Mouse (Mus musculus) C2C12 (cell line): ENCODE measurements around the gene Gm20388.

Source experiments
- CTCF ChIP-seq: IDR thresholded peaks from one replicate; pipeline ENCODE4 v1.5.1; 2011; ENCODE audit not compliant: control insufficient read depth, insufficient read depth, insufficient read length
- MAX ChIP-seq: IDR thresholded peaks from one replicate; pipeline ENCODE4 v1.6.1; 2011; ENCODE audit warnings: mild to moderate bottlenecking, control low read depth
- MYOG ChIP-seq: IDR thresholded peaks from one replicate; pipeline ENCODE4 v1.6.1; 2011; ENCODE audit not compliant: control insufficient read depth, insufficient read length; ENCODE audit errors: extremely low read depth
- USF1 ChIP-seq: IDR thresholded peaks from one replicate; pipeline ENCODE4 v1.6.1; 2011; ENCODE audit warnings: low read depth, mild to moderate bottlenecking, control low read depth, moderate library complexity

DNA sequence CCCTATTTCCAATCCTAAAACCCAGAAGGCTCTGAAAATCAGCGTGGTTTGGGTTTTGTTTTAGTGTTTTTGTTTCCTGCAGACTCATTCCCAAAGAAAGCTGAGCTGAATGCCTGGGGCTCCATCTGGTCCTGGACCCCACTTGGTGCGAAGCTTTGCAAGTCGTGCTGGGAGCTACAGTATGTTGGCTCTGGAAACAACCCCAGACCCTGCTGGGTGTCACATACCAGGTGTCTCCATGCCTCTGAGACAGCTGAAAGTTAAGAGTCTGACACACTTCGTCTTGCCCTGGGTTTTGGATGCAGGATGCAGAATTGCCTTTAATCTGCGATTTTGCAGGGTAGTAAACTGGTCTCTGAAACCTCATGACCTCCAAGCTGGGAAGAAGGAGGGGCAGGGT is 2913.9 kb downstream of the Gm20388 start:
- TF ChIP-seq CTCF (no peak), MAX (no peak), USF1 (no peak), MYOG (no peak)
